Mouse (Mus musculus) spleen, adult 2 months (tissue): ENCODE data around the gene Sarnp.

ENCODE experiments used
- CTCF ChIP-seq: fragments of 200-500 bp; IDR thresholded peaks from 2 replicates; pipeline ENCODE4 v1.5.1; 2011; ENCODE audit warnings: mild to moderate bottlenecking, inconsistent platforms; ENCODE audit not compliant: insufficient read depth, insufficient read length, insufficient replicate concordance; ENCODE audit errors: extremely low read depth
- POLR2A ChIP-seq: fragments of 200-500 bp; IDR thresholded peaks from 2 replicates; pipeline ENCODE4 v1.6.1; 2011; ENCODE audit warnings: low read depth, low read length, inconsistent platforms

GRCm38 (mm10) chr10:128910066-128910841, 93.1 kb downstream of the Sarnp start:
- TF ChIP-seq CTCF (no peak), POLR2A (no peak)
